28 mouse cellular contexts compared by ENCODE assay signal in genomic region chr3:36500976-36501375, GRCm38 (mm10). TPM values are rescaled to one million over a fixed set of nuclear protein-coding genes. Genes with fewer than 3 reads are reported as not detected.
DNase-seq lines count a peak whose midpoint lies in the region; ATAC-seq and TF ChIP-seq lines count a peak whose summit lies in the region.
"Had no signal": no experiment of that assay in that cellular context is flagged by ENCODE, and none has a peak within 500 bp of the region (broad histone marks: within the 10 kb centered on the region; RNA-seq: fewer than 3 reads in every experiment).

No protein-coding gene starts in this region.

- 83% methylated on average over 8 of the region's 8 CpGs for WGBS in intestine, embryonic 14.5 days
- 79% methylated on average over 8 of the region's 8 CpGs for WGBS in intestine, postnatal 0 days

- H3K79me2 ChIP-seq in myocyte (ENCODE audit: control insufficient read depth, insufficient read depth): no peaks in the 10 kb centered on the region

- DNase-seq in frontal cortex, postnatal 10 days (ENCODE audit: low spot score in 2 of 2): no peak
- peak; percentile 20 for DNase-seq in intestine, embryonic 14.5 days (ENCODE audit: low spot score)
- DNase-seq in frontal cortex, adult 2 months (ENCODE audit: extremely low spot score in 1 of 2, low spot score in 1 of 2): no peak
- DNase-seq: adrenal gland, adult 8-10 months; adrenal gland, postnatal 25 days; B cell, adult 2 months; cerebellum, adult 18-20 months; cerebellum, adult 9-10 months; cerebellum, postnatal 14 days; forebrain, postnatal 0 days; gastrocnemius, adult 2 months; gastrocnemius, postnatal 14 days; heart, adult 18-20 months; heart, postnatal 36 days; kidney, adult 2 months had no signal

- H3K27ac ChIP-seq in intestine, embryonic 14.5 days (ENCODE audit: low read depth): no peak overlapping the region
- no peak overlapping the region for H3K27ac ChIP-seq in intestine, postnatal 0 days (ENCODE audit: low read depth, low read length)
- H3K27ac ChIP-seq: embryonic facial prominence, embryonic 12.5 days; embryonic facial prominence, embryonic 15.5 days; gastrocnemius, adult 2 months; hindbrain, embryonic 10.5 days; hindbrain, embryonic 13.5 days had no signal

- TF ChIP-seq CTCF in intestine, postnatal 0 days (IDR thresholded peaks at IDR 0.05; ENCODE audit: low read depth): no peak

- peak; percentile 20; the same call in 1 of the 2 replicates for ATAC-seq in frontal cortex, adult (ENCODE audit: low TSS enrichment)
- ATAC-seq in intestine, embryonic 14.5 days (replicated peaks; ENCODE audit: low FRiP score, low TSS enrichment, low read depth): no peak
- ATAC-seq in intestine, postnatal 0 days: no peak
- ATAC-seq: activated CD4-positive, CD25-positive, alpha-beta regulatory T cell, adult 4 months; CD4-positive, CD25-positive, alpha-beta regulatory T cell, adult 4 months; forebrain, embryonic 14.5 days; forebrain, postnatal 0 days; hindbrain, embryonic 16.5 days; intestine, embryonic 16.5 days had no signal

- no peaks in the 10 kb centered on the region for H3K4me1 ChIP-seq in intestine, embryonic 14.5 days (replicated peaks; ENCODE audit: control insufficient read depth, insufficient read depth, low read length)
- peaks cover 3% of the 10 kb centered on the region; the same call in 1 of the 2 replicates for H3K4me1 ChIP-seq in intestine, postnatal 0 days (replicated peaks; ENCODE audit: control insufficient read depth, insufficient read depth, low read length)
- H3K4me1 ChIP-seq: embryonic facial prominence, embryonic 12.5 days had no signal

- H3K9ac ChIP-seq in intestine, embryonic 14.5 days (ENCODE audit: low read length): no peak overlapping the region
- H3K9ac ChIP-seq in intestine, postnatal 0 days (ENCODE audit: low read depth, low read length): no peak overlapping the region
- H3K9ac ChIP-seq: embryonic facial prominence, embryonic 12.5 days; embryonic facial prominence, embryonic 15.5 days; forebrain, postnatal 0 days; hindbrain, embryonic 13.5 days had no signal

- TF ChIP-seq POLR2A in myocyte (IDR thresholded peaks at IDR 0.05; ENCODE audit: insufficient read length, low read depth): no peak

- no peaks in the 10 kb centered on the region for H3K36me3 ChIP-seq in intestine, embryonic 14.5 days (ENCODE audit: control insufficient read depth, insufficient read depth, low read length)
- H3K36me3 ChIP-seq in intestine, postnatal 0 days (ENCODE audit: control insufficient read depth, insufficient read depth): no peaks in the 10 kb centered on the region
- no peaks in the 10 kb centered on the region for H3K36me3 ChIP-seq in myocyte (ENCODE audit: control insufficient read depth, insufficient read depth)
- H3K36me3 ChIP-seq: embryonic facial prominence, embryonic 12.5 days; embryonic facial prominence, embryonic 15.5 days; hindbrain, embryonic 10.5 days; hindbrain, embryonic 13.5 days had no signal

- H3K4me2 ChIP-seq in intestine, embryonic 14.5 days (ENCODE audit: low read length): no peak overlapping the region
- H3K4me2 ChIP-seq in intestine, postnatal 0 days (replicated peaks; ENCODE audit: low read depth): no peak overlapping the region
- peak overlapping the region; percentile 33 for H3K4me2 ChIP-seq in myocyte (ENCODE audit: low read depth)
- H3K4me2 ChIP-seq: embryonic facial prominence, embryonic 12.5 days; embryonic facial prominence, embryonic 15.5 days; heart, embryonic 11.5 days; hindbrain, embryonic 13.5 days had no signal

- H3ac ChIP-seq in myocyte (ENCODE audit: control insufficient read depth, insufficient read length): no peak overlapping the region

- no peaks in the 10 kb centered on the region for H3K27me3 ChIP-seq in intestine, embryonic 14.5 days (replicated peaks; ENCODE audit: control insufficient read depth, insufficient read depth, low read length)
- H3K27me3 ChIP-seq in intestine, postnatal 0 days (replicated peaks; ENCODE audit: control insufficient read depth, insufficient read depth, low read length): no peaks in the 10 kb centered on the region
- no peaks in the 10 kb centered on the region for H3K27me3 ChIP-seq in myocyte (ENCODE audit: control insufficient read depth, insufficient read depth, insufficient read length)
- H3K27me3 ChIP-seq: embryonic facial prominence, embryonic 12.5 days; embryonic facial prominence, embryonic 15.5 days; hindbrain, embryonic 13.5 days had no signal

- no peak overlapping the region for H3K4me3 ChIP-seq in intestine, embryonic 14.5 days (ENCODE audit: low read depth, low read length)
- no peak overlapping the region for H3K4me3 ChIP-seq in intestine, postnatal 0 days (ENCODE audit: low read depth, low read length)
- H3K4me3 ChIP-seq in myocyte: no peak overlapping the region
- H3K4me3 ChIP-seq: embryonic facial prominence, embryonic 12.5 days; embryonic facial prominence, embryonic 15.5 days; gastrocnemius, adult 2 months; hindbrain, embryonic 10.5 days; hindbrain, embryonic 13.5 days had no signal

- no peaks in the 10 kb centered on the region for H3K9me3 ChIP-seq in intestine, embryonic 14.5 days (ENCODE audit: control insufficient read depth, low read length)
- no peaks in the 10 kb centered on the region for H3K9me3 ChIP-seq in intestine, postnatal 0 days (ENCODE audit: control insufficient read depth)
- H3K9me3 ChIP-seq: embryonic facial prominence, embryonic 12.5 days; embryonic facial prominence, embryonic 15.5 days; hindbrain, embryonic 10.5 days; hindbrain, embryonic 13.5 days had no signal

TF ChIP-seq in myocyte, 11 proteins besides CTCF, POLR2A, EP300 and RAD21:
- no peak for TF ChIP-seq POLR2AphosphoS2 (IDR thresholded peaks at IDR 0.05; ENCODE audit: insufficient read length, low read depth)
- TF ChIP-seq TCF12 (IDR thresholded peaks at IDR 0.05; ENCODE audit: insufficient read depth, poor library complexity, severe bottlenecking): no peak
- no peak for TF ChIP-seq CEBPB (IDR thresholded peaks at IDR 0.05; ENCODE audit: insufficient read depth, poor library complexity, severe bottlenecking)
- no peak for TF ChIP-seq MYOD1 (IDR thresholded peaks at IDR 0.05; ENCODE audit: control insufficient read depth in 1 of 3, insufficient read length in 2 of 3, low read depth in 2 of 3)
- TF ChIP-seq SRF (IDR thresholded peaks at IDR 0.05; ENCODE audit: control insufficient read depth, insufficient read length, low read depth): no peak
- no peak for TF ChIP-seq REST (IDR thresholded peaks at IDR 0.05; ENCODE audit: insufficient read depth, insufficient read length)
- no peak for TF ChIP-seq MYOG (IDR thresholded peaks at IDR 0.05; ENCODE audit: control insufficient read depth in 1 of 3, insufficient read depth in 1 of 3, insufficient read length in 2 of 3, low read depth in 2 of 3)
- no peak for TF ChIP-seq E2F4 (IDR thresholded peaks at IDR 0.05; ENCODE audit: insufficient read depth)
- no peak for TF ChIP-seq MAX (IDR thresholded peaks at IDR 0.05; ENCODE audit: low read depth)
- TF ChIP-seq TCF3 (IDR thresholded peaks at IDR 0.05; ENCODE audit: insufficient read length, low read depth): no peak
- no peak for TF ChIP-seq USF1 (IDR thresholded peaks at IDR 0.05; ENCODE audit: low read depth)

RNA-seq across cellular contexts. Expression of gene Gm11549, which starts 20.6 kb away (rescaled TPM):
- 0.16 and 0.20 TPM in 2 replicates for polyA plus RNA-seq in intestine, embryonic 14.5 days (2014; fragmentation: Nextera tagmentation; extraction: Ambion mirVana)
- 1.1 and 1.2 TPM in 2 replicates for polyA plus RNA-seq in intestine, postnatal 0 days (2015; fragmentation: Nextera tagmentation; extraction: Ambion mirVana)
- polyA plus RNA-seq in myocyte (2012; fragmentation: generic; extraction: Trizol): not detected
- polyA plus RNA-seq in frontal cortex, adult 2 months (2012; rRNA removed): 19.2 and 19.5 TPM in 2 replicates
- polyA plus RNA-seq: activated CD4-positive, CD25-positive, alpha-beta regulatory T cell, adult 4 months; CD4-positive, CD25-positive, alpha-beta regulatory T cell, adult 4 months; kidney, adult 2 months had no signal

RNA-seq across cellular contexts. Expression of gene 1810062G17Rik, which starts 25.2 kb away (rescaled TPM):
- 1.7 and 1.9 TPM in 2 replicates for polyA plus RNA-seq in intestine, embryonic 14.5 days (2014; fragmentation: Nextera tagmentation; extraction: Ambion mirVana)
- polyA plus RNA-seq in intestine, postnatal 0 days (2015; fragmentation: Nextera tagmentation; extraction: Ambion mirVana): 2.8 and 3.3 TPM in 2 replicates
- 0.46 TPM for polyA plus RNA-seq in myocyte (2012; fragmentation: generic; extraction: Trizol)
- polyA plus RNA-seq in frontal cortex, adult 2 months (2012; rRNA removed): 0.15 TPM in 1 of 2 replicates, not detected in the other
- polyA plus RNA-seq: forebrain, embryonic 14.5 days; hindbrain, embryonic 13.5 days had no signal

RNA-seq across cellular contexts. Expression of gene Anxa5, which starts 25.3 kb away (rescaled TPM):
- 240 and 277 TPM in 2 replicates for polyA plus RNA-seq in intestine, embryonic 14.5 days (2014; fragmentation: Nextera tagmentation; extraction: Ambion mirVana)
- 177 and 184 TPM in 2 replicates for polyA plus RNA-seq in intestine, postnatal 0 days (2015; fragmentation: Nextera tagmentation; extraction: Ambion mirVana)
- 313 TPM for polyA plus RNA-seq in myocyte (2012; fragmentation: generic; extraction: Trizol)
- polyA plus RNA-seq in frontal cortex, adult 2 months (2012; rRNA removed): 97.6 and 113 TPM in 2 replicates

RNA-seq across cellular contexts. Expression of gene Exosc9, which starts 51.4 kb away (rescaled TPM):
- polyA plus RNA-seq in intestine, embryonic 14.5 days (2014; fragmentation: Nextera tagmentation; extraction: Ambion mirVana): 60.7 and 62.1 TPM in 2 replicates
- 41.0 and 43.6 TPM in 2 replicates for polyA plus RNA-seq in intestine, postnatal 0 days (2015; fragmentation: Nextera tagmentation; extraction: Ambion mirVana)
- 12.1 TPM for polyA plus RNA-seq in myocyte (2012; fragmentation: generic; extraction: Trizol)
- polyA plus RNA-seq in frontal cortex, adult 2 months (2012; rRNA removed): 34.5 and 39.7 TPM in 2 replicates
